Mouse (Mus musculus) layer of hippocampus, adult 9-10 months (tissue): Measurements from ENCODE around the gene Hadh.
A peak's percentile ranks its signal among the peaks of the same experiment; 100 is the strongest.

Experiments used
- DNase-seq: peaks from one replicate; pipeline ENCODE4 v3.0.0; 2022; ENCODE audit warnings: low spot score

Hadh gene

DNA sequence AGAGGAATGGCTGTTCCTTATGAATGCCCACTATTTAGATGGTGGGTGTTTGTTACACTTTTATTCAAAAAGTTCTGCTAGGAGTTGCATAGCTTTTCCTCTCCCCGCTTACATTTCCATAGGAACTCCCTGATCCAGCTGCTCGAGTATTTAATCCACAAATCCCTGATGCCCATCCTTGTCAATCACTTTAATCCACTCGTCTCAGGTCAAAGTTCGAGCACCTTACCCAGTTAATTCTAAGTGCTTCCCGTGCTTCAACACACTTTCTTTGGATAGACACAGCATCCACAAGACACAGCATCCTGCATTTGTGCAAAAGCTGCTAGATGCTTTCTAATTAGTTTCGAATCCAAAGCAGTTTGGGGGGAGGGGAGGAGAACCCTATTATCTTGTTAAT is 1.5 kb downstream of the Hadh start:
- no peak for DNase-seq

DNA sequence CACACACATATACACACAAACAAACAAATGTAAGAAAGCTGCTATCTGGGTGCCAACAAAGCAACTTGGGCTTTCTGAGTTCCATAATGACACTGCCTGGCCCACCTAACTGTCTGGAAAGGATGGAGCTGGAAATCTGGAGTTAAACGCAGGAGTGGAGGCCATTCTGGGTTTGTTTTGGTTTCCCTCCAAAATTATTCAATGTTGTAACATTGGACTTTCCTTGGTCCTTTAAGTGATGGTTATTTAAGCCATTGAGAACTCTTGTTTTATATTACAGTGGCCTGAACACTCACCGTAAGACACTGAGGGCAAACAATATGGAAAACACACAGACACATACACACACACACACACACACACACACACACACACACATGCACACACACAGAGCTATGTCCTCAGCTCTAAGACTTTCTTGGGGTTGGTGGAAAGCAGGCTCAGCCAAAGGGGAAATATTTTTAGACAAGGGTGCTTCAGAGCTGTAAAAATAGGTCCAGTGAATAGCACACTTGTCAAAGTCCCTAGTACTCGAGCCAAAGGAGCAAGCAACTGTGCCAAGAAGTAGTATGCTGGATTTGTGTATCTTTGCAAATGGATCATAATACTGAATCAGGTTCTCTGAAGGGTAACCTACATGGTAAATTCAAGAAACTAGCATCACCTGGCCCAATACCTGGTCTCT is 5.4 kb downstream of the Hadh start:
- no peak for DNase-seq

- DNase-seq = no peak
Observed at GRCm38 (mm10) chr3:131265516-131265915, 6.4 kb downstream of the Hadh start.

DNA sequence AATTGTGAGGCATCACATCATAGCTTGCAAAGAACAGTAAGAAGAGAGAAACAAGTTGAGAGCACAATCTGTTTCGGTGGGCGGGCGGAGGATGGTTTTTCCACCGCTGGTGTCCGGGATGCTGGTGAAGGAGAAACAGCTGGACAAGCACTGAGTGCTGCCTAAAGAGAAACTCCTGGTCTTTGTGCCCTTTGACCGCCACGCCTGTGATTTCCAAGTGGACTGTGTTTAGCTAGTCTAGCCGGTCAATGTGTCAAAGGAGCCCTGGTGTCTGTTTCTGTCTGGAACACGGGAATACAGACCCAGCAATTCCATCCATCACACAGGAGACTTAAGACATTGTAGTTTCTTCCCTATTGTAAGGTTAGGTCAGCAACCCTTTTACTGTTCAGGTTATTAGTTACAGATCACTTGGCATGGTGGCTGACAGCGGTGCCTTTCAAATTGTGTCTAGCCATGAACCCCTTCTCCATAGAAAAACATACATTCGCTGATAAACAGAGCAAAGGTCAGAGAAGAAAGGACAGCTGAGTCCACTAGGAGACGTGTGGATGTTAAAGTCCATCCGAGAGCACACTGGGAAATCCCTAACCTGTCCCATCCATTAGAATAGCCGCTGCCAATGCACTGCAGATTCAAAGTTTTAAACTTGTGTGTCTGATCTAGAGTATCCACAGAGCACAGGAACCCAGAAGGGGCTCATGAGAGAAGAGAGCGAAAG is 8.0 kb downstream of the Hadh start:
- no peak for DNase-seq

- DNase-seq = no peak
Observed at GRCm38 (mm10) chr3:131260418-131260817, 11.5 kb downstream of the Hadh start.

DNA sequence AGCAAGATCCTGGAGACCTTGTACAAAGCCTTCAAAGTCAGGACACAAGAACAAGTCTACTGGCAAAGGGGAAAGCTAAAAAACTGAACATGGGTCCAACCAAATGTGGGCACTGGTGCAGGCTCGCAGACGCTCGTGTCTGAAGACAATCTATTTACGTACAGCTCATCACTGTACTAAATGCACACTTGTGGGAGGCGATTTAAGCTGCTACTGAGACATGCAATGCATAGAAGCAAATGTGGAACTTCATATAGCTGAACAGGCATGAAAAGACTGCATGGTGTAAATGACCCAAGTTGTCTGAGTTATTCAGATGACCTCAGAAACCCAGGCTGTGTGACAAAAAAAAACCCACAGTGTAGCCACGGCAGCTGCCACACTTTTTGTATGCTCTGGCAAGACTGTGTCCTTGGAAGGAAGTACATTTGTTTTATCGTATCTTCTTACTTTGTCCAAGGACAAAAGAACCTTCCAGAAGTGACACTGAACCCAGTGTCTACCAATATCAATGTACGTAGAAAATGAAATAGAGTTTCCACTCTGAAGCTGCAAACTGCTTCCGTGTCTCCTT is 12.4 kb downstream of the Hadh start:
- DNase-seq = no peak

- no peak for DNase-seq
Observed at GRCm38 (mm10) chr3:131258921-131259320, 13.0 kb downstream of the Hadh start.

GRCm38 (mm10) chr3:131255399-131255981 is 16.4 kb downstream of the Hadh start:
- no peak for DNase-seq

- DNase-seq = no peak
Observed at GRCm38 (mm10) chr3:131254991-131255390, 16.9 kb downstream of the Hadh start.

GRCm38 (mm10) chr3:131251601-131252000 is 20.3 kb downstream of the Hadh start:
- DNase-seq = no peak

DNA sequence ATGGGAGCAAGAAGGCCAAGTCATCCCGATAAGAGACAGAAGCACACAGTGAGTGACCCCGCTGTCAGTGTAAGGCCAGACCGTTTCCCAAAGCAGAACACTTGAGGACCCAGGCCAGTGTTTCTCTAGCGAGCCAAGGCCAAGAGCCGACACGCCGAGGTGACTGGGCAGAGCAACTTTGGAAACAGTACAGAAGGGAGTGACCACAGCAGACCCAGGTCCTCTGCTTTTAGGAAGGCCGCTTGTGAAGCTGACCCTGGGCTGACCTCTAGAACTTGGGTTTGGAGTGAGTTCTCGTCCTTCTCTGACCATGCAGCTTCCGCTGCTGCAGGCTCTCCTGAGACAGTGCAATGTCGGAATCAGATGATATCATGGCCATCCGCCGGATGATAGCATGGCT is 20.9 kb downstream of the Hadh start:
- DNase-seq = no peak

DNA sequence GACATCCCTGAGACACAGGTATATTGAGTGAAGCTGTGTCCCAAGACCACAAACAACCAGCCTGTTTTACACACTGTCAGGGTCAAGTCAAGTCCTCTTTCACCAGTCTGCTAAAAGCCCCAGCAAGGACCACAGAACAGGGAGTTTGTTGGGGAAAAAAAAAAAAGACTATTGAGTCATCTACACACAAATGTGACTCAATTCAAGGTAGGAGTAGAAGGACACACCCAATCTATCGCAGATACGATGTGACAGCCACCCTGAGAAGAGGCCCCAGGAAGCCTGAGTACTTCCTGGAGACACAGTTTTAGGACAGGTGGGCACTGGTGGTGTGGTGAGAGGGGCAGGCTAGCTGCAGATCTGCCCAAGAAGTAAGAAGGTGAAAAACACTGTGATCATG is 21.6 kb downstream of the Hadh start:
- DNase-seq = no peak

DNA sequence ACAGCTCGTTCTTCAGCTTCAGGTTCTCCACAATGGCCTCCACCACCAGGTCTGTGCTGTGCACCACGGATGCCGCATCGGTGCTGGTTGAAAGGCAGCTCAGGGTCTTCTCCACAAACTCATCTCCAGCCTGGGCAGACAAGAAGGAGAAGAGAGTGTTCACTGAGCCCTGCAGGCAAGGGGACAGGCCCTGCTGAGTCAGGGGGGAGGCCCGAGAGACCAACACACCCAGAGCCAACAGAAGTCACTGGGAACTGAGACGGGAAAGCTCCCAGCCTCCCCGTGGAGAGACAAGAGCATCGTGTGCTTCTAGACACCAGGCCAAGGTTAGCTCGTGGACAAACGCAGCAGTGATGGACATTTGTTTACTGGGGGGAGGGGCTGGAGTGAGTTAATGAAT is 23.5 kb downstream of the Hadh start:
- no peak for DNase-seq

DNA sequence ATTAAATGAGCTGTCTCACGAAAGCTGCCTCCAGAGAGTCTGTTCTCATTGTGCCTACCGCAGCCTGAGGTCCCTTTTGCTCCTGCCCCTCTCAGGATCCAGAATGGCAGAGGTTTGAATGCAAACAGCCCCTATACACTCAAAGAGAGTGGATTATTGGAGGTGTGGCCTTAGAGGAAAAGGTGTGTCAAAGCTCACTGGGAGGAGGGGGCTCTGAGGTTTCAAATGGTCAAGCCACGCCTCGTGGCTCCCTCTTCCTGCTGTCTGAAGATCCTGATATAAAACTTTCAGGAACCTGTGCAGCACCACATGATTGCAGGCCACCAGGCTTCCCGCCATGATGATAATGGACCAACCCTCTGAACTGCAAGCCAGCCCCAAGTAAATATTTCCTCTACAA is 24.1 kb downstream of the Hadh start:
- DNase-seq = no peak

- DNase-seq = no peak
Observed at GRCm38 (mm10) chr3:131247447-131247846, 24.5 kb downstream of the Hadh start.

DNA sequence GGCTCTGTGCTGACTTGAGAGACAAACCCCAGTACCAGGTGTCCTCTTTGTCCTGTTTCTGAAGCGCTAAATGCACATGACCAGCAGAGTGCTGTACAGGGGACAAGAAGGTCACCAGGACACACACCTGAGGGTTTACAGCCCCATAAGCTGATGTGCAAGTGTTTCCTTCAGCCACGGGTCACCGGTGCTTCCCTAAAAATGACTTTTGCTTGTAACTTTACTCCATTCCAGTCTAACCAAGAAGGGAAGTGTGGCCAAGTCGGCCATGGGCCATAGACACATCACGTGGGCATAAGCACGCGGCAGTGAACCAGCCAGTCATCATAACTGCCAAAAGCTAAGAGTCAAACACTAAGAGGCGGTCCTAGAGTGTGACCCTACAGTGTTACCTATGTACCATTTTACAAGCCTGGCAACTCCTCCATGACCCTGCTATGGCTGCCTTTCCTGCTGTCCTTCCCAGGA is 25.3 kb downstream of the Hadh start:
- no peak for DNase-seq

DNA sequence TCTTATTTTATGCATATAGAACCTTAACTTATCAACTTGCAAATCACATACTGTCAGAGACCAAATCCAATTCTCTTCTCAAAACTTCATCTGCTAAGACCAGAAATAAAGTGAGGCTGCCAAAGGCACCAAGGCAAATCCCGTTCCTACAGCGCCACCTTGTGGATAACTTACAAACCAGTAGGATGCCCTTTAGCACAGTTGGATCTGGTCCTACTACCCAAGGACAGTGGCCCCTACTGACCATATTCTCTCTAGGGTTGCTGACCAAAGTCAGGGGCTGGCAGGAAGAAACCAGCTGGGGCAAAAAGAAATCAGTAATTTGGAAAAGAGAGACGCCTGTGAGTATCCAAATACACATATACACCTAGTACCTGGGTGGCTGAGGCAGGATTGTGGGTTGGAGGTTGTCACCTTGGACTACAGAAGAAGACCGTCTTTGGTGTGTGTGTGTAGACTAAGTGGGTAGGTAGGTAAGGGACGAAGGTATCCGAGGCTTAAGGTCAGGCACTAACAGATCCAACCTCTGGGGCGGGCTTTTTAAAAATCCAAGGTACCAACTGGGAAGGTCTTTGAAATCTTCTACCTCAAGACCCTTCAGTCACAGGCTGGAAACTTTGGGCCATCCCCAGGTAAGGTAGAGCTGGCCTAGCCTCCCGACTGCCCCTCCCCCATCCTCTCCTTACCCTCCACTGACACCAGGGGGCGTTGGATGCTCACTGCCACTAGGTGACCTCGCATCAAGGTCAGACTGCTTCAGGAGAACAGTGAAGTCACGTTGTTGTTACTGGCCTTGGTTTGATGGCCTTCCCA is 25.9 kb downstream of the Hadh start:
- peak; percentile 53 for DNase-seq

DNA sequence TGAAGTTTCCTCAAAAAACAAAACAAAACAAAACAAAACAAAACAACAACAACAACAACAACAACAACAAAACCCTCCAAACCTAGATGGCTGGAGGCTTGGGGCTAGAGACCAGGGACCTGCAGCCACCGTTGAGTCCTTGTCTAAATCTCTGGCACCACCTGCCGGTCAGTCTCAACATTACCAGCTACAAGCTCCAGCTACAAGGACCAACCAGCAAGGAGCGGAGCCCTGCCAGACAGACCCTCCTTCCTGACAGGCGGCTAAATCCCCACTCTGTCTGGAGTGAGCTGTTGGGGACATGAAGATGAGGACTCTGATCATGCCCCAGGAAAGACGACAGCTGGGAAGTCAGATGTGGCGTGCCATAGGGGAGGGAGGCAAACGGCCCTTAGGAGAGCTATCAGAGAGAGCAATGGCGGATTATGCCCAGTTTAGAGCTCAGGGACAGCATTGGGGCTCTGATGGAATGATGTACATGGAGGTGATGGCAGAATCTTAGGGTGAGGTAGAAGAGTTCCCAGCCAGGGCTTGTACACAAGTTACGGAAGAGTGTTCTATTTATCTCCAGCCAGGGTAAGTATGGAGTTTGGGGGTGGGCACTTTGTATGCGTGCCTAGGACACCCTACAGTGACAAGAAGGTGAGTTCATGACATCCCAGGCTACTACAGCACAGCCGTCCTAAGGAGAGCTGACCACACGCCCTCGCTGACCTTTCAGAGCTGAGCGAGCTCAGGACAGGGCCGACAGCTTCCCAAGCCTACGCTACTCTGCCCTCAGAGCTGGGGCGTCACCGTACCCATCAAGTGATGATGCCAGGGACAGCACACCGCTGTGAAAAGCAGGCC is 33.9 kb downstream of the Hadh start:
- DNase-seq = peak; percentile 48

GRCm38 (mm10) chr3:131237061-131237460 is 34.8 kb downstream of the Hadh start:
- no peak for DNase-seq

GRCm38 (mm10) chr3:131228083-131228482 is 43.8 kb downstream of the Hadh start:
- no peak for DNase-seq
